Mouse (Mus musculus) megakaryocyte, embryonic 14.5 days (primary cell): ENCODE results near the gene Ecel1. TPM values are rescaled to one million over a fixed set of nuclear protein-coding genes. Genes with fewer than 3 reads are reported as not detected.

Source experiments
- H3K27me3 ChIP-seq: replicated peaks from 2 replicates; pipeline ENCODE3; 2012; ENCODE audit warnings: inconsistent platforms
- H3K36me3 ChIP-seq: replicated peaks from 2 replicates; pipeline ENCODE3; 2012; ENCODE audit warnings: low read length, inconsistent platforms, mixed read lengths
- H3K4me1 ChIP-seq: 2 replicates; pipeline ENCODE4 v1.6.1; 2012; ENCODE audit warnings: inconsistent platforms
- H3K4me3 ChIP-seq: replicated peaks from 2 replicates; pipeline ENCODE3; 2012; ENCODE audit warnings: moderate library complexity, mild to moderate bottlenecking, inconsistent platforms
- H3K9me3 ChIP-seq: 2 replicates; pipeline ENCODE4 v1.6.1; 2012; ENCODE audit warnings: inconsistent platforms
- FLI1 ChIP-seq: IDR thresholded peaks from 2 replicates; pipeline ENCODE4 v1.6.1; 2012; ENCODE audit warnings: low read length, inconsistent platforms, mixed read lengths
- GATA1 ChIP-seq: IDR thresholded peaks from 3 replicates; pipeline ENCODE4 v1.6.1; 2012; ENCODE audit warnings: mixed read lengths, low read length, inconsistent platforms, borderline replicate concordance
- polyA plus RNA-seq: library from polyadenylated mRNA; stranded (reverse); fragments of >175 nt; gene quantifications from 2 replicates; pipeline ENCODE4 v1.2.3, GENCODE M21; 2012; ENCODE audit warnings: low replicate concordance; ENCODE audit not compliant: insufficient read depth

Ecel1 gene
- polyA plus RNA-seq, 1 experiment: not detected

DNA sequence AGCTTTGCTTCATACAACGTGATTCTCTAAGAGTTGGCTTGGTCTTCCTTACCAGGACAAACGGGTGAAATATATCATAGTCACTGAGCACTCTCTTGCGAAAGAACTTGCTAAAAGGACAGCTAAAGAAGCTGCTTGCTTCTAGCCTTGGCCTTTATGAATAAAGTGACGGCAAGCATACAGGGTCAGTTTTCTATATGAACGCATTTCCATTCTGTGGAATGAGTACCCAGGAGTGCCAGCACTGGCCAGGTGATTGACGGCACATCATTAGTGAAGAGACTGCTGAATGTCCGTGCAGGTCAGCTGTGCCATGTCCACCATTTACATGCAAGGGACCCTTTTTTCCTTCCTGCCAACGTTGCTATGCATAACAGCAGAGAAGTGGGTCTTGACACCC lies 49.8 kb downstream of the Ecel1 start:
- no peak overlapping the region for H3K4me3 ChIP-seq
- no peaks in the 10 kb centered on the region for H3K36me3 ChIP-seq
- H3K4me1 ChIP-seq: peaks cover 6% of the 10 kb centered on the region; the same call in 1 of the 2 replicates
- no peaks in the 10 kb centered on the region for H3K9me3 ChIP-seq
- TF ChIP-seq GATA1: no peak
- TF ChIP-seq FLI1: no peak
- peaks cover 30% of the 10 kb centered on the region for H3K27me3 ChIP-seq

DNA sequence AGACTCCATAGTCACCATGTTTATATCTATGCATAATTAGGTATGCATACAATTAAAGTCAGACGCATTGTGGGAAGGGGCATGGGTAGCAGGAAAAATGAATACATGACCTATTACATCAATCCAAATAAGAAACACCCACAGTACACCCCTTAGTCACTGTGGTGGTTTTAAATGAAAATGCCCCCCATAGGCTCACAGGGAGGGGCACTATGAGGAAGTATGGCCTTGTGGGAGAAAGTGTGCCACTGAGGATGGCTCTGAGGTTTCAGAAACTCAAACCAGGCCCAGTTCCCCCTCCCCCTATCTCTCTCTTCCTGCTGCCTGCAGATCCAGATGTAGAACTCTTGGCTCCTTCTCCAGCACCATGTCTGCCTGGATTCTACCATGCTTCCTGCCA lies 52.4 kb downstream of the Ecel1 start:
- Histone ChIP-seq H3K4me3 (no peak overlapping the region), H3K36me3 (no peaks in the 10 kb centered on the region), H3K9me3 (no peaks in the 10 kb centered on the region), H3K27me3 (peaks cover 48% of the 10 kb centered on the region), H3K4me1 (peaks cover 7% of the 10 kb centered on the region; the same call in 1 of the 2 replicates)
- TF ChIP-seq GATA1 (no peak), FLI1 (no peak)

DNA sequence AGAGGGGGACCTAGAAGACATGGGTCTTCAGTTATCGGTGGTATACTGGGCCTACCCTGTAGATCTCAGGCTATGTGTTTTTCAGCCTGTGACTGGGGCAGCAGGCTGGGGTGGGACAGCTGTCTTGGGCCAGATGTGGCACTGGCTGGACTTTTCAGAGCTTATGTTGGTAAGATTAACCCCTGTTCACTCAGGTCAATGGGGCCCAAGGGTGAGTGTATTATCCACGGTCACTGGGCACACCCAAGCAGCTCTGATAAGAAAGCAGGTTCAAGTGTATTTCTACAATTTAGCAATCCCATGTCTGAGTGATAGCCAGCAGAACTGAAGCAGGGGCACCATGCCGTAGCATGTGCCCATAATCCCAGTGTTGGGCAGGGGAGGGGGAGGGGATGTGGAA lies 54.2 kb downstream of the Ecel1 start:
- Histone ChIP-seq H3K9me3 (no peaks in the 10 kb centered on the region), H3K27me3 (peaks cover 57% of the 10 kb centered on the region), H3K36me3 (no peaks in the 10 kb centered on the region), H3K4me3 (no peak overlapping the region), H3K4me1 (peaks cover 13% of the 10 kb centered on the region; the same call in 1 of the 2 replicates)
- TF ChIP-seq GATA1 (no peak), FLI1 (no peak)

DNA sequence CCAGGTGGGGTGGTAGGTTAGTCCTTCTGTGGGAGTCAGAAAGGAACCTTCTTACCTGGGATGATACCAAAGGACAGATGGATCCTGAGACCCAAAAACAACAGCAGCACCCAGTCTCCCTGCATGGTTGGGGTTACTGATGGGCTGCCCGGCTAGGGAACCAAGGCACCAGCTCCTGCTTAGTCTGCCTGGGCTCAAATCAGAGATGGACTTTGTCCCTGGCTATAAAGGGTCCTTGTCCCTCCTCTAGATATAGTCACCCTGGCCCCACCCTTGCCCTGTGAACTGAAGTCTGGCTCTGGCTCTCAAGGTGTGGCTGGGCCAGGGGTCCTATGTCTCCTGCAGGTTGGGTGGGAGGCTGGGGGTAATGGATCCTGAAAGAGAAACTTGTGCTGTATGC lies 54.9 kb downstream of the Ecel1 start, which contains the start of gene Alpi:
Gene Alpi (minus strand): TSS at position 196 of the 400 bp plus-strand sequence.
- H3K27me3 ChIP-seq: peaks cover 60% of the 10 kb centered on the region
- no peaks in the 10 kb centered on the region for H3K9me3 ChIP-seq
- TF ChIP-seq FLI1 (no peak), GATA1 (no peak)
- no peak within 1 kb of the TSS for H3K4me3 ChIP-seq
- peaks cover 14% of the 10 kb centered on the region; the same call in 1 of the 2 replicates for H3K4me1 ChIP-seq
- no peaks in the 10 kb centered on the region for H3K36me3 ChIP-seq

DNA sequence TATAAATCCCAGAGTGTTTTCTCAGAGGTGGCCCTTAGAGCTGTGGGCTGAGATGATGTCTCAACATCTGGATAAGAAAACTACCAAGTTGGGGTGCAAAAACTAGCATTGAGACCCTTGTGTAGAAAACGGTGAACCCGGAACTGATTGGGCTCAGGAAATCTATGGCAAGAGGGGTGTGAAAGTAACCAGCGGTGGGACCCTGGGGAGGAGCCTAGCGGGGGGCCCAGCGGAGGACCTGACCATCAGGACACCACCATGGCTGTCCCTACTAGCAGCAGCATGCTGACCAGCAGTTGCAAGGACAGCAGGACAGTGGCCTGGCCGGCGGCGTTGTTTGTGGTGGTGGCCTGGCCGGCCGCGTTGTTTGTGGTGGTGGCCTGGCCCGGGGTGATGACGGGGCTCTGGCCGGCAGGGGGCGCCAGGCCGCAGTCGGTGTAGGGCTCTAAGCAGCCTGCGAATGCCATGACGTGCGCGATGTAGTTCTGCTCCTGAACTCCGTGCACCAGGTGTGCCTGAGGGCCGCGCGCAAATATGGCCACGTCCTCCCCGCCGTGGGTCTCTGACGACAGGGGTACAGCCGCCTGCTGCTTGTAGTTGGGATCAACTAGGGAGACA lies 57.9 kb downstream of the Ecel1 start:
- peaks cover 12% of the 10 kb centered on the region; the same call in 1 of the 2 replicates for H3K4me1 ChIP-seq
- H3K27me3 ChIP-seq: peaks cover 77% of the 10 kb centered on the region
- H3K36me3 ChIP-seq: no peaks in the 10 kb centered on the region
- TF ChIP-seq GATA1 (no peak), FLI1 (no peak)
- peak overlapping the region; percentile 78 for H3K4me3 ChIP-seq
- no peaks in the 10 kb centered on the region for H3K9me3 ChIP-seq

Other genes with a start within 250 kb of the Ecel1 start
- not detected in 2 replicates for gene Alppl2, start 66.6 kb downstream of the Ecel1 start, polyA plus RNA-seq
- not detected in 2 replicates for gene Alpi, start 54.9 kb downstream of the Ecel1 start, polyA plus RNA-seq
- gene Akp3, start 31.5 kb downstream of the Ecel1 start, polyA plus RNA-seq: not detected in 2 replicates
- not detected in 2 replicates for gene Prss56, start 26.8 kb upstream of the Ecel1 start, polyA plus RNA-seq
- gene Chrnd, start 34.1 kb upstream of the Ecel1 start, polyA plus RNA-seq: not detected in 2 replicates
- gene Chrng, start 48.1 kb upstream of the Ecel1 start, polyA plus RNA-seq: not detected in 2 replicates
- 21.2 and 24.1 TPM in 2 replicates for gene Eif4e2, start 57.4 kb upstream of the Ecel1 start, polyA plus RNA-seq
- gene Efhd1, start 107.8 kb upstream of the Ecel1 start, polyA plus RNA-seq: 0.10 TPM in 1 of 2 replicates, not detected in the other
- gene Gigyf2, start 170.5 kb upstream of the Ecel1 start, polyA plus RNA-seq: 4.7 and 10.4 TPM in 2 replicates
- gene Kcnj13, start 238.2 kb upstream of the Ecel1 start, polyA plus RNA-seq: not detected in 2 replicates